15 mouse cellular contexts compared by ENCODE assay signal in genomic region chr9:44726431-44727146, GRCm38 (mm10). TPM values are rescaled to one million over a fixed set of nuclear protein-coding genes. Genes with fewer than 3 reads are reported as not detected.
DNase-seq lines count a peak whose midpoint lies in the region; ATAC-seq and TF ChIP-seq lines count a peak whose summit lies in the region.
"Had no signal": no experiment of that assay in that cellular context is flagged by ENCODE, and none has a peak within 500 bp of the region (broad histone marks: within the 10 kb centered on the region; RNA-seq: fewer than 3 reads in every experiment).

No protein-coding gene starts in this region.

- 36% methylated on average over 10 of the region's 10 CpGs for WGBS in heart, embryonic 12.5 days
- 40% methylated on average over 10 of the region's 10 CpGs for WGBS in hindbrain, embryonic 12.5 days

- DNase-seq in heart, postnatal 36 days: no peak
- peak; percentile 68 for DNase-seq in brain, embryonic 14.5 days (ENCODE audit: low read depth)
- DNase-seq in kidney, postnatal 4 days: peak; percentile 41 to 64
- DNase-seq in T-cell, adult 2 months (ENCODE audit: low spot score): no peak
- DNase-seq in urinary bladder, postnatal 14 days (ENCODE audit: low spot score): no peak
- no peak for DNase-seq in right cerebral cortex, postnatal 4 days
- DNase-seq: cerebellum, postnatal 36 days had no signal

- peaks cover 55% of the 10 kb centered on the region for H3K4me1 ChIP-seq in heart, embryonic 12.5 days (replicated peaks)
- peaks cover 54% of the 10 kb centered on the region for H3K4me1 ChIP-seq in hindbrain, embryonic 12.5 days

- no peak for TF ChIP-seq POLR2A in brain, embryonic 14.5 days (IDR thresholded peaks at IDR 0.05; ENCODE audit: borderline replicate concordance, extremely low read depth, insufficient read depth, insufficient read length, poor library complexity, severe bottlenecking)

- no peaks in the 10 kb centered on the region for H3K27me3 ChIP-seq in heart, embryonic 12.5 days (replicated peaks)
- no peaks in the 10 kb centered on the region for H3K27me3 ChIP-seq in hindbrain, embryonic 12.5 days
- H3K27me3 ChIP-seq: stomach, embryonic 15.5 days had no signal

- intact Hi-C loops in heart, postnatal 36 days (cut with DNase I): no loop called here

- TF ChIP-seq CTCF in brain, embryonic 14.5 days (IDR thresholded peaks at IDR 0.05; ENCODE audit: borderline replicate concordance, extremely low read depth, insufficient read depth, insufficient read length): no peak

- peak overlapping the region; percentile 34; the same call in 1 of the 2 replicates for H3K9ac ChIP-seq in heart, embryonic 12.5 days
- no peak overlapping the region for H3K9ac ChIP-seq in hindbrain, embryonic 12.5 days
- H3K9ac ChIP-seq: liver, embryonic 15.5 days; stomach, embryonic 15.5 days had no signal

- H3K27ac ChIP-seq in heart, embryonic 12.5 days (ENCODE audit: poor library complexity, severe bottlenecking): no peak overlapping the region
- H3K27ac ChIP-seq in hindbrain, embryonic 12.5 days: peak overlapping the region; percentile 12; the same call in 1 of the 2 replicates
- H3K27ac ChIP-seq: liver, embryonic 15.5 days; stomach, embryonic 15.5 days had no signal

- peaks cover 5% of the 10 kb centered on the region; the same call in 1 of the 2 replicates for H3K36me3 ChIP-seq in heart, embryonic 12.5 days
- H3K36me3 ChIP-seq in hindbrain, embryonic 12.5 days: no peaks in the 10 kb centered on the region
- H3K36me3 ChIP-seq: liver, embryonic 15.5 days; stomach, embryonic 15.5 days had no signal

- no peaks in the 10 kb centered on the region for H3K9me3 ChIP-seq in heart, embryonic 12.5 days (replicated peaks)
- H3K9me3 ChIP-seq in hindbrain, embryonic 12.5 days (replicated peaks): no peaks in the 10 kb centered on the region
- H3K9me3 ChIP-seq: liver, embryonic 15.5 days; stomach, embryonic 15.5 days had no signal

- peak overlapping the region; percentile 21; the same call in 1 of the 2 replicates for H3K4me2 ChIP-seq in heart, embryonic 12.5 days
- H3K4me2 ChIP-seq in hindbrain, embryonic 12.5 days (replicated peaks): no peak overlapping the region
- H3K4me2 ChIP-seq: liver, embryonic 15.5 days; stomach, embryonic 15.5 days had no signal

- no peak for ATAC-seq in heart, embryonic 12.5 days (ENCODE audit: insufficient number of reproducible peaks, low FRiP score)
- ATAC-seq in hindbrain, embryonic 12.5 days (ENCODE audit: low FRiP score): peak; percentile 26; the same call in 1 of the 2 replicates

- no peak overlapping the region for H3K4me3 ChIP-seq in heart, embryonic 12.5 days
- no peak overlapping the region for H3K4me3 ChIP-seq in hindbrain, embryonic 12.5 days
- H3K4me3 ChIP-seq: liver, embryonic 15.5 days; stomach, embryonic 15.5 days had no signal

RNA-seq across cellular contexts. Expression of gene Phldb1, which starts 8.4 kb away (rescaled TPM):
- polyA plus RNA-seq in heart, embryonic 12.5 days (2016; fragmentation: Nextera tagmentation; extraction: Ambion mirVana): 34.8 and 36.9 TPM in 2 replicates
- total RNA-seq in heart, postnatal 36 days (2021): 100 to 1,000 TPM; 110 to 140 TPM
- polyA plus RNA-seq in brain, embryonic 14.5 days (2012; rRNA removed): 151 and 169 TPM in 2 replicates
- 70.8 and 74.1 TPM in 2 replicates for polyA plus RNA-seq in hindbrain, embryonic 12.5 days (2016; fragmentation: Nextera tagmentation; extraction: Ambion mirVana)

RNA-seq across cellular contexts. Expression of gene Arcn1, which starts 41.1 kb away (rescaled TPM):
- 151 and 160 TPM in 2 replicates for polyA plus RNA-seq in heart, embryonic 12.5 days (2016; fragmentation: Nextera tagmentation; extraction: Ambion mirVana)
- 10 to 100 TPM; 84.4 to 89.0 TPM for total RNA-seq in heart, postnatal 36 days (2021)
- polyA plus RNA-seq in brain, embryonic 14.5 days (2012; rRNA removed): 57.1 and 76.9 TPM in 2 replicates
- 179 and 194 TPM in 2 replicates for polyA plus RNA-seq in hindbrain, embryonic 12.5 days (2016; fragmentation: Nextera tagmentation; extraction: Ambion mirVana)

RNA-seq across cellular contexts. Expression of gene Ift46, which starts 41.1 kb away (rescaled TPM):
- polyA plus RNA-seq in heart, embryonic 12.5 days (2016; fragmentation: Nextera tagmentation; extraction: Ambion mirVana): 63.1 and 71.9 TPM in 2 replicates
- total RNA-seq in heart, postnatal 36 days (2021): 10 to 100 TPM; 27.2 to 41.2 TPM
- polyA plus RNA-seq in brain, embryonic 14.5 days (2012; rRNA removed): 132 and 147 TPM in 2 replicates
- 153 and 161 TPM in 2 replicates for polyA plus RNA-seq in hindbrain, embryonic 12.5 days (2016; fragmentation: Nextera tagmentation; extraction: Ambion mirVana)

RNA-seq across cellular contexts. Expression of gene Treh, which starts 53.6 kb away (rescaled TPM):
- polyA plus RNA-seq in heart, embryonic 12.5 days (2016; fragmentation: Nextera tagmentation; extraction: Ambion mirVana): not detected in 2 replicates
- total RNA-seq in heart, postnatal 36 days (2021): not detected
- polyA plus RNA-seq in brain, embryonic 14.5 days (2012; rRNA removed): not detected in 2 replicates
- polyA plus RNA-seq in hindbrain, embryonic 12.5 days (2016; fragmentation: Nextera tagmentation; extraction: Ambion mirVana): not detected in 2 replicates
- total RNA-seq: adrenal gland, adult 18-20 months; CH12.LX; gastrocnemius, adult 8-10 months; layer of hippocampus, adult 8-10 months had no signal
- polyA plus RNA-seq: liver, embryonic 15.5 days had no signal

Comparison
In these comparisons a context has a peak if more than half of its experiments do, and no peak if none do; other contexts are left out.
1. DNase-seq: peak in brain, embryonic 14.5 days (single experiment) and kidney, postnatal 4 days (2 of 2); none in heart, postnatal 36 days (0 of 2), T-cell, adult 2 months (single experiment), urinary bladder, postnatal 14 days (single experiment) and right cerebral cortex, postnatal 4 days (single experiment).